Mouse (Mus musculus) urinary bladder, postnatal 14 days (tissue): ENCODE results near the gene Slc22a14.

Experiments used
- DNase-seq: peaks from one replicate; pipeline ENCODE4 v3.0.0; 2021; ENCODE audit warnings: low spot score

Gene Slc22a14

DNA sequence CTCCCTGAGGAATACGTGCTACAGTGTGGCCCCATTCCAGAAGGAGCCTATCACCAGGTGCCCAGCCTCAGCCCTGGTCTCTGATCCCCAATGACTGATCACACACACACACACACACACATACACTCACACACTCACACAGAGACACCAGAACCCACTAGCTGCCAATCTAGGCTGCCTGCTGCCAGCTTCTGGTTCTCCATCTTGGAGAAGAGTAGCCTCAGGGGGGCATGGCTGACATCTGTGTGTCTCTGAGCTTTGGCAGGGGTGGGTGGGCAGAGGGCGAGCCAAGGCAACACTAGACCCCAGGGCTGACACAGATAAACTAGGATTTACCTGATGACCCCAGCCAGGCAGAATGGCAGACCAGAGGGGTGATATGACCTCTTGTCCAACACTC, 226.5 kb downstream of the Slc22a14 start:
- no peak for DNase-seq

- DNase-seq = no peak
These were observed 234.7 kb downstream of the Slc22a14 start for GRCm38 (mm10) chr9:119130692-119131091.

- DNase-seq = no peak
These were observed 236.7 kb downstream of the Slc22a14 start for GRCm38 (mm10) chr9:119128436-119129181.

DNA sequence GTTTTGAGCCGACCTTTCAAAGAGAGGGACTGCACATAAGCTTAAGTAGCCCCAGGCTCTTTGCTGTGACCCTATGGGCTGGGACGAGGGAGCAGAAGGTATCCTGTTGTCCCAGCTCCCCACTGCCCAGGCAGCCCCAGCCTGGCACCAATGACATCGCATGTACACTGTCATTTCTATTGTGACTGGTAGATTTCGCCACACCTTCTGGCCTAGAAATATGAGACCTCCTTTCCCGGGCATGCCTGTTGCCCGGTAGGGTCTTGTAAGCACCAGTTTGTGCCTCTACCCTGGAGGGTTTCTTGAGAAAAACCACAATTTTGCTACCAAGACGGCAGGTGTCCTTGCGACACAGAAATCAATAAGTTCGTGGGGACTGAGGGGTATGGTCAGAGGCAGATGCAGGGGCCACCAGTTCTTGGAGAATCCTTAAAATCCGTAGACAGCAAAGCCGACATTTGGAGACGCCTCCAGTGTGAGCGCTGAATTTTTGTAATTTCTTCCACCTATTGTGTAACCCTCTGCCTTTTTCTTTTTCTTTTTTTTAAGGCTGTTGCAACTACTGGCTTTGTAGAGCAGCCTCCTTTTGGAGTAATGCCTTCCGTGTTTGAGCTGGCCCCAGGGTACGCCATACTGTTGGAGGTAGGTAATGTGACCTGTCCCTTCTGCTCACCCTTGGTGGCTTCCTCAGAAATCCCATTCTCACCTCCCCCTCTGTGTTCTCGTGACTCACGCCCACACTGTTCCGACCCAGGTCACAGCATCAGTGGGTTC, 242.6 kb downstream of the Slc22a14 start:
- DNase-seq = no peak

GRCm38 (mm10) chr9:119120168-119120560, 245.2 kb downstream of the Slc22a14 start:
- DNase-seq = no peak
